Mouse (Mus musculus) C2C12 (cell line): ENCODE data around the gene Amy1.

Experiments used
- CEBPB ChIP-seq: IDR thresholded peaks from one replicate; pipeline ENCODE4 v1.6.1; 2011; ENCODE audit warnings: low read depth, mild to moderate bottlenecking, control low read depth, moderate library complexity
- CTCF ChIP-seq: IDR thresholded peaks from one replicate; pipeline ENCODE4 v1.5.1; 2011; ENCODE audit not compliant: control insufficient read depth, insufficient read depth, insufficient read length
- MYOD1 ChIP-seq: IDR thresholded peaks from one replicate; pipeline ENCODE4 v1.6.1; 2011; ENCODE audit warnings: low read depth; ENCODE audit not compliant: control insufficient read depth, insufficient read length
- MYOG ChIP-seq: IDR thresholded peaks from one replicate; pipeline ENCODE4 v1.6.1; 2011; ENCODE audit not compliant: control insufficient read depth, insufficient read length; ENCODE audit errors: extremely low read depth
- USF1 ChIP-seq: IDR thresholded peaks from one replicate; pipeline ENCODE4 v1.6.1; 2011; ENCODE audit warnings: low read depth, mild to moderate bottlenecking, control low read depth, moderate library complexity

DNA sequence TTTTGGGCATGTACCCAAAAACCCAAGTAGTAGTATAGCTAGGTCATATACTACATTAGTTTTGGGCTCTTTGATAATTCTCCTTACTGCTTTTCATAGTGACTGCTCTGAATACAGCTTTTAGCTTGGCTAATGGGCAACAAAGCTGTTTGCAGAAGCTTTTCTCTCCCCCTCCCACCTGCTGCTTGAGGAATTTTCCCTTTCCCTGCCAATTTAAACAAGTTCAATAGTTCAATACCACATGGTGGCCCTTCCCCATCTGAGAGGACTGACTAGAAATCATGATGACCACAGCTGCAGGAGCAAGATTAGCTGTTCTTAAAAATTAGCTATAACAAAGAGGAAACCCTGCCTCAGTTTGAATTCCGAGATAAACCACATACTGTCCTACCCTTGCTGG, 15.7 kb downstream of the Amy1 start:
- TF ChIP-seq CTCF (no peak), USF1 (no peak), MYOD1 (no peak), CEBPB (no peak), MYOG (no peak)
